Mouse (Mus musculus) layer of hippocampus, adult 2 months (tissue): ENCODE results near the gene Rpl13a. TPM values are rescaled to one million over a fixed set of nuclear protein-coding genes. Genes with fewer than 3 reads are reported as not detected.
"Not testable (repeated sequence)": the region's sequence is repeated elsewhere in the genome, so short reads cannot be mapped to it uniquely, and the experiment has no call there.

ENCODE experiments used
- DNase-seq, 2 experiments: peaks; one replicate each; pipeline ENCODE4 v3.0.0; 2022; ENCODE audit warnings: low spot score in 2 of 2
- H3K27ac ChIP-seq: fragments of 200-600 bp; 2 replicates; pipeline ENCODE4 v1.8.1; 2022
- H3K4me3 ChIP-seq: fragments of 200-600 bp; 2 replicates; pipeline ENCODE4 v1.8.1; 2022; ENCODE audit warnings: mild to moderate bottlenecking
- CTCF ChIP-seq: fragments of 200-600 bp; conservative IDR thresholded peaks from 2 replicates; pipeline ENCODE4 v1.8.1; 2022; ENCODE audit warnings: antibody characterized with exemption, mild to moderate bottlenecking, moderate library complexity
- total RNA-seq, 2 experiments: library from RNA; stranded (reverse); gene quantifications; 2 replicates each; pipeline ENCODE4 v1.2.3; 2021

The Rpl13a gene
- total RNA-seq, 2 experiments from 2014 or later = 808 to 856 TPM

- Histone ChIP-seq H3K4me3 (peak within 1 kb of the TSS; percentile 97), H3K27ac (peak within 1 kb of the TSS; percentile 97)
- TF ChIP-seq CTCF = peak; percentile 78
- DNase-seq = peak; percentile 96
These were observed 25.8 kb upstream of the Rpl13a start, which contains the start of the genes Pih1d1 and Aldh16a1 for GRCm38 (mm10) chr7:45154096-45154992. TSS of gene Pih1d1 (plus strand) at chr7:45154303. TSS of gene Aldh16a1 (minus strand) at chr7:45154584.

DNA sequence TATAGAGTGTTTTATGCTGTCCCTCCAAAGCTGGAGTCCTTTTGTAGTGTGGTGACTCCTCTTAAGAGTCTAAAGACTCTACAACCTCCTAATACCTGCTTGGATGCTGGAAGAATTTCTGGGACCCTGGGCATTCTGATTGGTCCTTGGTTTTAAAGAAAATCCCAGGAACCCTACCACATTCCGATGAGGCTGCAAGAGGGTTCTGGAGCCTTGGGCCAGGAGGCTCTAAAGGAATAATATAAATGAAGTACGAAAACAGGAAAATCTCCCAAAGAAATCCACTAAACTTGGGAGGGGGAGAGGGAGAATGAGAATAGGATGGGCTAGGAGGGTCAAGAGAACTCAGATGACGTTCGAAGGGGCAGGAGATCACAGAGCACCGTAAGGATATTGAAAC lies 25.0 kb upstream of the Rpl13a start:
- peak overlapping the region; percentile 97 for H3K4me3 ChIP-seq
- peak overlapping the region; percentile 97 for H3K27ac ChIP-seq
- no peak for DNase-seq
- TF ChIP-seq CTCF = no peak

DNA sequence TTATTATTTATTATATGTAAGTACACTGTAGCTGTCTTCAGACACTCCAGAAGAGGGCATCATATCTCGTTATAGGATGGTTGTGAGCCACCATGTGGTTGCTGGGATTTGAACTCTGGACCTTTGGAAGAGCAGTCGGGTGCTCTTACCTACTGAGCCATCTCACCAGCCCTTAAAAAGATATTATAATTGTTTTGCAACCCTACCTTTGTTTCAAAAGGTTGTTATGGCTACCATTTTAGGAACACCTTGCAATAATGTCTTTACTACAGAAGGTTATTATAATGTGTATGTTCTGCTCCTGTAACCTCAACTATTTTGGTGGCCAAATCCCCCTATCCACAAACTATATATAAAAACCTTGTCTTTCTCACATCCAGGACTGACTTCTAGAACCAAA lies 24.5 kb upstream of the Rpl13a start:
- not testable (repeated sequence) for H3K27ac ChIP-seq, DNase-seq, H3K4me3 ChIP-seq

- Histone ChIP-seq H3K4me3 (no peak overlapping the region), H3K27ac (peak overlapping the region; percentile 67)
- no peak for TF ChIP-seq CTCF
- no peak for DNase-seq
These were observed 22.7 kb upstream of the Rpl13a start for GRCm38 (mm10) chr7:45151303-45151702.

- H3K27ac ChIP-seq = peak overlapping the region; percentile 67; the same call in 1 of the 2 replicates
- TF ChIP-seq CTCF = no peak
- DNase-seq = no peak
- H3K4me3 ChIP-seq = no peak overlapping the region
These were observed 21.8 kb upstream of the Rpl13a start for GRCm38 (mm10) chr7:45150321-45150720.

DNA sequence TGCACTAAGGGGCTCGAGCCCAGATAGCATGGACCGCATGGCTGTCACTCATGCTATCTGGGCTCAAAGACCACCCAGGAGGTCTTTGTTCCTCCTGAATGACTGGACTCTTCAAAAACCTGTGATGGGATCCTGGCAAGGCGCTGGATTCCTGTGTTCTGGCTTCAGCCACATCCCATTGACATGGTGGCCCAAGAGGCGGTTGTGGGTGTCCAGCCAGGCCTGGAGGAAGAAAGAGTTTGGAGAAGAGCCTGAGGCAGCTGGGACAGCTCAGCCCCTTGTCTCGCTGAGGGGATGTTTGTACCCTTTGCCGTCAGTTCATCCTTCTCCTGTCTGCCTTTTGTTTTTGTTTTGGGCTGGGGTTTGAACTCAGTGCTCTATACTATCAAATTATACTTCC lies 21.0 kb upstream of the Rpl13a start:
- H3K27ac ChIP-seq = no peak overlapping the region
- no peak for DNase-seq
- H3K4me3 ChIP-seq = no peak overlapping the region
- TF ChIP-seq CTCF = no peak

DNA sequence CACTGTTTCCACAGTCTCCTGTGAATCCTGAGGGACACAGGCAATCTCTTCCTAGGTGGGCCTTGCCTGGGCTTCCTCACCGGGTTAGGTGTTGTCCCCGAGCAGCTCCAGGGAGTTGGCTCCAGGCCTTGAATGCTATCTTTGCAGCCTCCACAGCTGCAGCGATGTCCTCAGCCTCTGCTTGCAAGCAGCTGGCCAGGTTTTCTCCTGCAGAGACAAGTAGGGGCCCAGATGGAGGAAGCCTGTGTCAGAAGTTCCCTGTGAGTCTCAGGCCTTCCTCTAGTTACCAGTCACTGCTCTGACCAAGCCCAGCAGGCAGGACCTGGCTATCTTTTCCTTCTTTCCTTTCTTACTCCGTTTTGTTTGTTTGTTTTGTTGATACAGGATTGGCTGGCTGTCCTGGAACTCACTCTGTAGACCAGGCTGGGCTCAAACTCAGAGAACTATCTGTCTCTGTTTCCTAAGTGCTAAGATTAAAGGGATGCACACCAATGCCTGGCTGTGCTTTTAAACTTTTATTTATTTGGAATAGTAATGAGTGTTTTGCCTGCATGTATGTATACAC lies 20.1 kb upstream of the Rpl13a start:
- TF ChIP-seq CTCF = no peak
- DNase-seq = no peak
- Histone ChIP-seq H3K4me3 (no peak overlapping the region), H3K27ac (no peak overlapping the region)

DNA sequence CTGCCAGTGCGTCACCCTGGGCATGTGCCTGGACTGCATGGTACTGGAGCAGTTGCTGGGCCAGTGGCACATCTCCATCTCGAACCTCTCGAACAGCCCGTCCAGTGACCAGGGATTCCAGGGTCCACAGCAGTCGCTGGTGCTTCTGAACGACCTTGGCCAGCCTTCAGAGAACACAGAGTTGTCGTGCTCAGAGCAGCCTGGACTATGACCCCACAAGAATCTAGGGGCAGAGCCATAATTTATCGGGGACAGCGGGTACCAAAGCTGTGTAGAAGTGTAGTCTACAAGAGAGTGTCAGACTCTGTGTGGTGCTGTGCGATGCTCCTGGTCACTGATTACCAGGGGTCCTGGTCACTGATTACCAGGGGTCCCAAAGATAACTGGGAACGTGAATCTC lies 19.3 kb upstream of the Rpl13a start:
- H3K27ac ChIP-seq = no peak overlapping the region
- TF ChIP-seq CTCF = no peak

DNA sequence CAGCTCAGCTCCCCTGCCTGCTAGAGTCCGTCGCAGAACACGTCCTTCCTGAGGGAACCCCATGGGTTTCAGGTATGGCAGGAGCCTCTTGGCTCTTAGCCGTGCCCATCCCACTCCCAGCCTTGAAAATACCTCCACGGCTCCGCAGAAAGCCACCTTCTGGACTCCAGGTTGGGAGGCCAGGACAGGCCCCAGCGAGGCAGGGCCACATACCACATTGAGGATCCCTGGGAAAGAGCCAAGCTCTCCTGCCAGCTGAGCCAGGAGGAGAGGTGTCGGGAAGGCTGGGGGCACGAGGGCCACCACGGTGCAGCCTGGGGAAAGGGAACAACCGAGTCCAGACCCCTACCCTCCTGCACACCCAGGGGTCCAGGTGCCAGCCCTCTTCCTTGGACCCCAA lies 18.7 kb upstream of the Rpl13a start:
- no peak overlapping the region for H3K4me3 ChIP-seq
- no peak for TF ChIP-seq CTCF
- no peak for DNase-seq
- H3K27ac ChIP-seq = no peak overlapping the region

More for the DNA sequence above, 19.3 kb upstream of the Rpl13a start:
- no peak for DNase-seq
- H3K4me3 ChIP-seq = no peak overlapping the region

DNA sequence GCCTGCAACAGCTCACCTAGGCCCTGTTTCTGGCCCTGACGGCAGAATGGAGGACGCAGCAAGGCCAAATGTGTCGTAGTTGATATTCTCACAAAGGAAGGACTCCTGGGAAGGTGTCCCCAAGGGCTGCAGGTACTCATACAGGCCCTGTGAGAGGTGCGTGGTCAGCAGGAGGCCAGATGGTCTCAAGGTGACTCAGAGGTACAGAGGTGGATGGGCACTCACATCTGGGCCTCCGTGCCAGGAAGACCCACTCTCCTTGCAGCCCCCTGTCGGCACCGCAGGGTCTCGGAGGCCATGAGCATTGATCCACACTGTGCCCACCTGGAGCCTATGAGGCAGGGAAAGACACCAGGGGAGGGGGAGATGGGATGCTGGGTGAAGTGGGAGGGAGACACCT lies 16.9 kb upstream of the Rpl13a start:
- no peak for DNase-seq
- no peak overlapping the region for H3K4me3 ChIP-seq
- H3K27ac ChIP-seq = no peak overlapping the region
- TF ChIP-seq CTCF = no peak

DNA sequence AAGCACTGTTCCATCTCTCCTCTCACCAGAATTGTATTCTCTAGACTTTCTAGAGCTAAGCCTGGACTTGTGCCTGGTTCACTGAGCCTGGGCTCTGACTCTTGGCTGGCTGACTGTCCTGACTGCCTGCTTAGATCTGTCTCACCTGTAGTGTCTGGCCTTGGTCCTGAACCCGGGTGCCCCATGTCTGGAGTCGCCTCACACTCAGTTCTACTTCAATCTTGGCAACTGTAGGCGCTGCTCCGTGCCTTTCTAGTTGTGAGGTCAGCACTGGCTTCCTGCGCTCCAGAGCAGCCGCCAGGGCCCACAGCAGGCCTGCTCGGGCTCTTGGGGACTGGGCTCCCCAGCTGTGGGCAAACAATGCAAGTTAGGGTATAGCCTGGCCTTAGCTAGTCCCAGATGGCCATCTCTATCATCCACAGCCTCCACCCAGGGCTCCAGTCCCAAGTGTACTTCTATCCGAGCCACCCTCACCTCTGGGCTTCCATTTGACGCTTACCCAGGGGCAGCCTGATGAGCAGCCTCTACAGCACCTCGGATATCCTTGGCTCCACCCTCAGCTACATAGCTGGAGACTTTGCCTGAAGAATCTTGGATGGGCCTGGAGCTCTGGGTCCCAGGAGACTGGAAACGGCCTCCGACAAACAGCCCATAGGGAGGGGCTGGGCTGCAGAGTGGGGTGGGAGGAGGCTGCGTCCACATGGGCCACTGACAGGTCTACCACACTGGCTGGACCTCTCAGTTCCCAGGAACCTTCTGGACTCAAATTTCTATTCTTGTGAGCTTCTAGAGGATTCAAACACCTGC lies 16.0 kb upstream of the Rpl13a start:
- H3K4me3 ChIP-seq = no peak overlapping the region
- no peak for TF ChIP-seq CTCF

DNA sequence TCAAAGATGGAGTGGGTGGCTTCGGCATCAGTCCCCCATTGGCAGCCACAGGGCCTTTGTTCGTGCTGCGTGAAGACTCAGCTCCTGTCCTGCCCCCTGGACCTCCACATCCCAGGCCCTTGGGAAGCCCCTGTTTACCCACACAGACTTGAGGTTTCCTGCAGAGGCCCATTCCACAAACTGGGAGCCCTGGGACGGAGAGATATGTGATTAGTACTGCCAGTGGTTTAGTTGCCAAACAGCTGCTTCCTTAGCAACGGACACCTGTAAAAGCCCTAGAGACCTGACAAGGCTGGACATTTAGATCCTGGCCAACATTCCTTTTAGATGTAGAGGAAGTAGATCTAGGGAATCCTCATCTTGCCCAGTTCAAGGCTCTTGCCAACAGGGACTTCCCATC lies 13.4 kb upstream of the Rpl13a start:
- no peak overlapping the region for H3K27ac ChIP-seq
- DNase-seq = no peak

More for the DNA sequence above, 16.0 kb upstream of the Rpl13a start:
- no peak for DNase-seq
- no peak overlapping the region for H3K27ac ChIP-seq

DNA sequence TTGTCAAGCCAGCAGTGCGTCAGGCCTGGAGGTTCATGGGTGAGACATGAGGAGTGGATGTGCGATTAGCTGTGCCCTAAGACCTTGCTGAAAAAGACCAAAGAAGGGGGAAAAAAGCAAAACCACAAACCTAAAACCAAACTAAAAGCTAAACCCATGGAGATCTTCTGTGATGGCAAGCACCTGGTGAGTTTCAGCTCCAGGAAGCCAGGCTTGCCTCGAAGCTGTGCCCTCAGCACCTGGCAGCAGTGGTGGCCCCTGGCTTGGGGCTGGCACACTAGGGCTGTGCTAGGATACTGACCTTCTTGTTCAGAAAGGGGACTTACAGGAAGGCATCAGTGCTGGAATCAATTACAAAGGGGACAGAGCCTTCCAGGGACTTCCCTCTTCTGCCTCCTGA lies 12.8 kb upstream of the Rpl13a start:
- DNase-seq = no peak
- H3K4me3 ChIP-seq = no peak overlapping the region
- H3K27ac ChIP-seq = no peak overlapping the region
- TF ChIP-seq CTCF = no peak

More for the DNA sequence above, 13.4 kb upstream of the Rpl13a start:
- no peak overlapping the region for H3K4me3 ChIP-seq
- no peak for TF ChIP-seq CTCF
